Mouse (Mus musculus) forebrain, embryonic 11.5 days (tissue): ENCODE measurements at regions not wholly inside any gene's neighbourhood (a gene's known extent, or its start where the extent isn't known, plus 50 kb on each side); places are given as distances from the start of the nearest gene placed in this dataset.

Source experiments
- ATAC-seq: fragments of 200-750 bp; cut with Nextera tagmentation; replicated peaks from 2 replicates; pipeline ENCODE4 v1.8.0; 2017; ENCODE audit warnings: moderate TSS enrichment; ENCODE audit not compliant: low FRiP score
- DNase-seq: peaks from one replicate; pipeline ENCODE4 v3.0.0-alpha.2; 2017; ENCODE audit warnings: low spot score
- H3K27ac ChIP-seq: fragments of 300-500 bp; sonication (generic); 2 replicates; pipeline ENCODE4 v1.5.1; 2014; ENCODE audit warnings: low read depth, low read length
- H3K27me3 ChIP-seq: fragments of 300-500 bp; sonication (generic); 2 replicates; pipeline ENCODE4 v1.6.1; 2014; ENCODE audit warnings: mild to moderate bottlenecking, low read length, mixed read lengths; ENCODE audit not compliant: control insufficient read depth, insufficient read depth
- H3K36me3 ChIP-seq: fragments of 300-500 bp; sonication (generic); 2 replicates; pipeline ENCODE4 v1.6.1; 2014; ENCODE audit warnings: mild to moderate bottlenecking, low read length, moderate library complexity, mixed read lengths; ENCODE audit not compliant: control insufficient read depth, insufficient read depth
- H3K4me1 ChIP-seq: fragments of 300-500 bp; sonication (generic); replicated peaks from 2 replicates; pipeline ENCODE4 v1.6.1; 2014; ENCODE audit warnings: low read length, mixed read lengths; ENCODE audit not compliant: control insufficient read depth, insufficient read depth
- H3K4me2 ChIP-seq: fragments of 300-500 bp; sonication (generic); 2 replicates; pipeline ENCODE4 v1.6.1; 2014; ENCODE audit warnings: low read depth, mild to moderate bottlenecking, low read length, moderate library complexity, mixed read lengths; ENCODE audit not compliant: severe bottlenecking
- H3K4me3 ChIP-seq: fragments of 300-500 bp; sonication (generic); 2 replicates; pipeline ENCODE4 v1.5.1; 2014; ENCODE audit warnings: low read depth, low read length
- H3K9ac ChIP-seq: fragments of 300-500 bp; sonication (generic); 2 replicates; pipeline ENCODE4 v1.6.1; 2014; ENCODE audit warnings: low read length
- H3K9me3 ChIP-seq: fragments of 300-500 bp; sonication (generic); 2 replicates; pipeline ENCODE4 v1.6.1; 2016; ENCODE audit warnings: low read length, mixed read lengths; ENCODE audit not compliant: control insufficient read depth
- WGBS: fragments of 180-500 bp; shearing (Covaris S2); extraction: QIAGEN DNeasy Blood & Tissue Kit; methylation state at CpG from one replicate; pipeline ENCODE4 v1.1.7; 2014; 5-methylcytosine and 5-hydroxymethylcytosine counted together

DNA sequence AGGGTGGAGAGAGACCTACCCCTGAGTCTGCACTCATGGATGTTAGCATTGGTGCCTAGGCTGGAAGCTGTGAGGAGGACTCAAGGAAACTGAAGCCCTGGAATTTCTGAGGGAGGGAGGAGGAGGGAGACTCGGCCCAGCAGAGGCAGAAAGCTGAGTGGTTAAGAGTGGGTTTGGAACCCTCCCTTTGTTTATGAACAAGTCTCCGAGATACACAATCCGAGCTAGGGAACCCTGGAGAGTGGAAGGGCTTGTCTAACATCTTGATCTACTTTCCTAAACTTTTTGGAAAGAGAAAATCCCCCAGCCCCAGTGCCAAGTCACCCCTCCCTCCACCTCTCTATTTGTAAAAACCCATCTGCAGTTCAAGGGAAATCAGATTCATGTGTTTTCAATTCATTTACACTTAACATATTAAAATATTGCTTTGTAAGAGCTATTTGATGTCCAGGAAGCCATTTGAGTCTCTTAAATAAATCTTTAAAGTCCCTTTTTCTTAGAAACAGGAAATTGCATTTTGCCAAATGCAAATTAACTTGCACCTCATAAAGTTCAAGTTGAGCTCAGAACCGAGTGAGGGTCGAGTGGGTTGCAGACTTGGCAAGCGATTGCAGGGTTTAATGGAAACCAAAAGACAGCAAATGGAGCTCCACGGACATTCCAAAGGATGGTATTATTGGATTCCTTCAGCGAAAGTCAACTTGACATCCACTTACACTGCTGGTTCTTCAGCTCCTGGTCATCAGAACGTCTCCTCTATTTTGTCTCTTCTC is 113.1 kb downstream of the En1 start:
- no peaks in the 10 kb centered on the region for H3K27me3 ChIP-seq
- H3K27ac ChIP-seq, result no peak overlapping the region
- no peak overlapping the region for H3K4me3 ChIP-seq
- H3K4me1 ChIP-seq, result no peaks in the 10 kb centered on the region
- WGBS, result 79% methylated on average over 9 of the region's 9 CpGs
- no peaks in the 10 kb centered on the region for H3K9me3 ChIP-seq
- no peak for DNase-seq
- H3K36me3 ChIP-seq, result no peaks in the 10 kb centered on the region
- no peak for ATAC-seq
- no peak overlapping the region for H3K4me2 ChIP-seq
- H3K9ac ChIP-seq, result no peak overlapping the region

DNA sequence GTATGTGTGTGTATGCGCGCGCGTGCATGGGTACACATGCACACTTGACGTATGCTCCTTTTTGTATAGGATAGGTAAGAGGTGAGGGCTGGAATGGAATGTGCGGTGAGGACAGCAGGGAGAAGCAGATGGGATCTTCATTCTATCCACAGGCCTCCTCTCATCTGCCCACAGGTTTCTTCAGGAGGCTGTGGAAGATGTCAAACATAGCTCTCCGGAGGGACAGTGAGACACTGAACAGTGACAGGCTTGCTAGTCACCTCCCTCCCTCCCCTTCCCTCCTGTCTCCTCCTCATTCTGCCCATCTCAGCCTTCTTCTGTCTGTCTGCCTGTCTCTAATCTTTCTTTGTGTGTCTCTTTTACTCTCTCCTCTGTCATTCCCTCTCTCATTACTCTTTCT is 124.6 kb downstream of the En1 start:
- Histone ChIP-seq H3K36me3 (no peaks in the 10 kb centered on the region), H3K4me3 (no peak overlapping the region), H3K4me2 (no peak overlapping the region), H3K9me3 (no peaks in the 10 kb centered on the region), H3K4me1 (no peaks in the 10 kb centered on the region), H3K27ac (no peak overlapping the region), H3K9ac (no peak overlapping the region), H3K27me3 (no peaks in the 10 kb centered on the region)
- no peak for ATAC-seq
- WGBS, result 90% methylated on average over 7 of the region's 7 CpGs
- DNase-seq, result no peak

DNA sequence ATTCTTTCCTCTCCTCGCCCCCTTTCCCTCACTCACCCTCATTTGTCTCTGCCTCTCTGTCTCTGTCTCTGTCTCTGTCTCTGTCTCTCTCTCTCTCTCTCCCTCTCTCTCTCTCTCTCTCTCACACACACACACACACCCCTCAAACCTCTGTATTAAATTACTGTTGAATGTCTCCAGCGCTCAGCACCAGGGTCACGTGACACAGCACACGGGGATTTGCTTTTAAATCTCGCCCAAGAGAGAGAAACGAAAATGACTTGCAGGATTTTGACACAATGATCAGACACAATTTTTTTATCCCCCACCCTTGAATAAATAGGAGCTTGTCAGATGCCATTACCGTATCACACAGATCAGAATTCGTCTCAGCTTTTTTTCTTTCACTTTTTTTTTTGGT is 125.2 kb downstream of the En1 start:
- DNase-seq (no peak), ATAC-seq (no peak)
- WGBS, result 76% methylated on average over 8 of the region's 8 CpGs

DNA sequence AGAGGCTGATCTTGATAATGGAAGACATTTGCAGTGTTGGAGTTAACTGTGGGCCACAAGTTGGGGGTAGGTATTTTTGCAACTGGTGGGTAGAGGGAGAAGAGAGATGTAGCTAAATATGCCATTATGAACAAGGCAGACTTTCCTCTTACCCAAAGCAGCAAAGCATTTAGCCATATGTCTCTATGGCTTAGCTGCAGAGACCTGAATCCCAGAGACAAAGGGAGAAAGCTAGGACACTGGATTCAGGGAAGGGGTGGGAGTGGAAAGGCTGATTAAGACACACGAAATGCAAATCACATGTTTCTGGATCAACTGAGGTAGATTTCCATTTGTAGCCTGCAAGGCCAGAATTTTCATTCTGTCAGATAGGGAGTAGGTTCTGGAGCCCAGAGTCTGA is 129.8 kb downstream of the En1 start:
- no peaks in the 10 kb centered on the region for H3K4me1 ChIP-seq
- no peak overlapping the region for H3K9ac ChIP-seq
- WGBS, result 65% methylated on average over 1 of the region's 1 CpGs
- no peak for ATAC-seq
- H3K4me2 ChIP-seq, result no peak overlapping the region
- no peak overlapping the region for H3K27ac ChIP-seq
- no peaks in the 10 kb centered on the region for H3K36me3 ChIP-seq
- no peak overlapping the region for H3K4me3 ChIP-seq
- DNase-seq, result no peak
- H3K9me3 ChIP-seq, result no peaks in the 10 kb centered on the region
- no peaks in the 10 kb centered on the region for H3K27me3 ChIP-seq

More for the DNA sequence above, 125.2 kb downstream of the En1 start:
- H3K36me3 ChIP-seq, result no peaks in the 10 kb centered on the region
- no peak overlapping the region for H3K9ac ChIP-seq
- H3K27me3 ChIP-seq, result no peaks in the 10 kb centered on the region
- no peaks in the 10 kb centered on the region for H3K4me1 ChIP-seq
- H3K27ac ChIP-seq, result no peak overlapping the region
- no peak overlapping the region for H3K4me2 ChIP-seq
- no peak overlapping the region for H3K4me3 ChIP-seq
- no peaks in the 10 kb centered on the region for H3K9me3 ChIP-seq

DNA sequence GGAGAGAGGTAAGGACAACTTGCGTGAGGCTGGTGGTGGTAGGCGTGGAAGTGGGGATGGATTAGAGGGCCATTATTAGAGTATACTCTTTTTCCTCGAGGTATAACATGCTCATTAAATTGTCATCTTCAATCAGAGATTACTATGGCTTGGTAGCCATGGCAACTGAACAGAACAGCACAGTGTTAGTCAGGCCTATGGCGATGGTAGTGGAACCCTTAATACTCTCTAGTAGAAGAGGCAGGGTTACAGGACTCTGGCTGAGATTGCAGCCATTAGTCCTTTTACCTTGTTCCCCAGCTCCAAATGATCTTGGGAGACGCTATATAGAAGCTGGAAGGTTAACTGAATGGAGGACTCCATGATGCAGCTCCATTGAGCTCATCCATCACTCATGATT is 131.5 kb downstream of the En1 start:
- no peak overlapping the region for H3K27ac ChIP-seq
- WGBS, result 83% methylated on average over 5 of the region's 5 CpGs
- no peaks in the 10 kb centered on the region for H3K27me3 ChIP-seq
- ATAC-seq (no peak), DNase-seq (no peak)
- H3K9ac ChIP-seq, result no peak overlapping the region
- H3K9me3 ChIP-seq, result no peaks in the 10 kb centered on the region
- H3K4me3 ChIP-seq, result no peak overlapping the region
- no peak overlapping the region for H3K4me2 ChIP-seq
- no peaks in the 10 kb centered on the region for H3K36me3 ChIP-seq
- no peaks in the 10 kb centered on the region for H3K4me1 ChIP-seq

DNA sequence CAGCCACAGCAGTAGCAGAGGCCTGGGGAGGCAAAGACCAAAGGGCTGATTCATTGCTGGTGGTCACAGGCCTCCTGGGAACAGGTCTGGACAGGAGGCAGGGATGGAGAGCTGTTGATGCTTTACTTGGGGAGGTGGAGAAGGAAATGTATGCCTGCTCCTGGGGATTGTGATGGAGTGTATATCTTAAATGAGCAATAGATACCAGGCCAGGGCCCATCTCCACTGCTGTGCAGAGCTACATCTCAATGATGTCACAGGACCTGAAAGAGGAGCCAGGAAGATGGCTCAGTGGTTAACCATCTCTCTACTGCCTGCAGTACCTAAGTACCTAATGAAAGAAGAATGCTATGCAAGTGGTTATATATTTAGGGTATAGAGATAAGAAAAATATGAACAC is 132.6 kb downstream of the En1 start:
- H3K9ac ChIP-seq, result no peak overlapping the region
- H3K27me3 ChIP-seq, result no peaks in the 10 kb centered on the region
- ATAC-seq, result no peak
- H3K4me3 ChIP-seq, result no peak overlapping the region
- no peak overlapping the region for H3K27ac ChIP-seq
- no peaks in the 10 kb centered on the region for H3K4me1 ChIP-seq
- H3K4me2 ChIP-seq, result no peak overlapping the region
- no peaks in the 10 kb centered on the region for H3K9me3 ChIP-seq
- H3K36me3 ChIP-seq, result no peaks in the 10 kb centered on the region
- no peak for DNase-seq

DNA sequence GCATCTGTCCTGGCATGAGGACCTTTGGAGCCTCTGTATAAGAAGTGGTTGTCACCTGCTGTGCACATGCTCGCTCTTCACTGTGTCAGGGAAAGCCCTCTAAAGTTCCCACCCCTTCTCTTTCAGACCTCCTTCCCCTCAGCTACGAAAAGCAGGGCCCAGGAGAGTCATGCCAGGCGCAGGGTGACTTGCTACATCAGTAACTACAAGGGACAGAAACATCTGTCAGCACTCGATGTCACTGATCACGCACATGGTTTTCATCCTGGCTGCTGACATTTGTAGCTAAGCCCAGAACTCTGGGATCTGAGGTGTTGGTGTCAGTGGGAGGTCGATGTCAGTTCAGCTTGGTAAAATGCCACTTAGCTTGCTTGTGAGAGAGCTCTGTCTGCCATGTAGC is 137.3 kb downstream of the En1 start:
- H3K36me3 ChIP-seq, result no peaks in the 10 kb centered on the region
- no peaks in the 10 kb centered on the region for H3K4me1 ChIP-seq
- H3K9ac ChIP-seq, result no peak overlapping the region
- DNase-seq, result no peak
- no peak for ATAC-seq
- H3K27ac ChIP-seq, result no peak overlapping the region
- no peak overlapping the region for H3K4me2 ChIP-seq
- no peaks in the 10 kb centered on the region for H3K27me3 ChIP-seq
- H3K9me3 ChIP-seq, result no peaks in the 10 kb centered on the region
- H3K4me3 ChIP-seq, result no peak overlapping the region
- 67% methylated on average over 6 of the region's 6 CpGs for WGBS

DNA sequence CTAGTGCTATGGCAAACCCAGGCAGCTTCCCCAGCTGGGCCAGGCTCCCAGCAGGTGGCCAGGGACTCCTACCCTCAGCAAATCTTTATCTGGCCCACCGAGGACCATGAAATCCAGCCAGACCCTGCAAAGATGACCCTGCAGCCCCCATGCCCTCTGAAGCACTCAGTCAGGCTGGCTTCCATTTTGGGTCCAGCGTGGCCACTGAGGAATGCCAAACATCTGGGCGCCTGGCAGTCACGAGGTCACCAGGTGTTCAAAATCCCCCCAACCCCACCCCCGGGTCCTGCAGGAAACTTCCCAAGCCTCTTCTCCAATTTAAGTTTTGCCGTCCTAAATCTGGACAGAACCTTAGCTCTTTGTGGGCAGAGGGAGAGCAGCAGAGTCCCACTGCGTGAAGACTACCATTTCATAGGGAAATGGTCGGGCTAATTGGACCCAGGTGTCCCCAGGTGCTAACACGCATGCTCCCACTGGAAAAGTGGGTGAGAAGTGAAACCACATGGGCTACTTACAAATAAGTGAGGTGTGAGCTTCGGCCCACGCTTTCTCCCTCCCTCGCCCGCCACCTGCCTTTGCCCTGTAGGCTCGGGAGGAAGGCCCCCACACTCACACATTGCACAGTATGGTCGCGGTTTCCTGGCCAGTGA is 139.0 kb downstream of the En1 start:
- Histone ChIP-seq H3K4me1 (no peaks in the 10 kb centered on the region), H3K4me3 (no peak overlapping the region), H3K9ac (no peak overlapping the region), H3K36me3 (no peaks in the 10 kb centered on the region), H3K4me2 (no peak overlapping the region), H3K27me3 (no peaks in the 10 kb centered on the region), H3K9me3 (no peaks in the 10 kb centered on the region), H3K27ac (no peak overlapping the region)
- 83% methylated on average over 16 of the region's 16 CpGs for WGBS
- DNase-seq (no peak), ATAC-seq (no peak)

DNA sequence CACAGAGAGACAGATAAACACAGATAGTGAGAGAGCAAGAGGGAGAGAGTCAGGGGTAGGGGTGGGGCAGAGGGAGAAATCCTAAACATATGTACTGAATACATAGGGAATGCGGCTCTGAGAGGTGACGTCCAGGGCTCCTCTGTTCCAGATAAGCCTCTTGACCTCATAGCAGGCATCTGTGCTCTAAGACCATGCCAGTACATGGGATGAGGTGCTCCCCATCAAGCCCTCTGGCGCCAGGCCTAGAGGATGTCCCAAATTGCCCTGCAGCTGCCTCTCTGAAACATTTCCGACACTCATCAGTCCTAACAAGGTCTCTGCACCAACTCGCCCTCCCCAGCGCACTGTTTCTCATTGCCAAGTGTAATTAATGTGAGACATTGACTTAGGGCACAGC is 146.7 kb downstream of the En1 start:
- ATAC-seq (no peak), DNase-seq (no peak)
- Histone ChIP-seq H3K27ac (no peak overlapping the region), H3K36me3 (no peaks in the 10 kb centered on the region), H3K4me2 (no peak overlapping the region), H3K4me1 (no peaks in the 10 kb centered on the region), H3K27me3 (no peaks in the 10 kb centered on the region), H3K9me3 (no peaks in the 10 kb centered on the region), H3K9ac (no peak overlapping the region), H3K4me3 (no peak overlapping the region)
- 85% methylated on average over 6 of the region's 6 CpGs for WGBS
